Mouse (Mus musculus): Measurements from ENCODE around the gene Folh1. TPM values are rescaled to one million over a fixed set of nuclear protein-coding genes. Genes with fewer than 3 reads are reported as not detected.
"Not testable (repeated sequence)": the region's sequence is repeated elsewhere in the genome, so short reads cannot be mapped to it uniquely, and the experiment has no call there.

Folh1 gene
- polyA plus RNA-seq (2015; fragmentation: Nextera tagmentation; extraction: Ambion mirVana), result not detected in 2 replicates

DNA sequence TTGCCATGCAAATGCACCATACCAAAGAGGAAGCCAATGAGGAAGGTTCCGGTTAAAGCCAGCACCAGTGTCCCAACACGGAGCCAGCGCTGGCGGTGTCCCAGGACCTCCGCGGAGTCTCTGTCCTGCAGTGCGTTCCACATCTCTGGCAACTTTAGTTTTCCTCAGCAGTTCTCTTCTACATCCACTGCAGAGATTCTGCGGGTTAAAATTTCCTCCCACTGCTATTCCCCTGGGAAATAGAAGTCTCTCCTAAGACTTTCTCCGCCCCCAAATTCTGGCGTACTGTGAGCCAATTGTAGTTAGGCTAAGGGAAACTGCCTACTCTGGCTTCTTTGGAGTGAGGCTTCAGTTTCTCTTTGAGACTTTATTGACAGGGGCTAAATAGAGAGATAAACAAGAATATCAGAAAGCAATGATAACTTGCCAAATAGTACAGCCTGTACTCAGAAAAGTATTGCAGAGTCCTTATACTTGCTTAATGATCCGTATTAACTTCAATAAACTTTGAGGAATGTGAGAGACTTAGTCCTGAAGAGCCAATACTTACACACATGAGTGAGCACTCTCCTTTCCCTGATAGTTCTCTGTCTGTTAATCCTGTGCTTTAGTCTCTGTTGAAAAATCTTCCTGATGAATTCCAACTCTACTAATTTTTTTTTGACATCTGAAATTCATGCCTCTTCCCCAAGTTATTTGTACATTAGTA lies at the start of gene Folh1:
Gene Folh1, minus strand, starts transcription at position 327 of the 709 bp plus-strand sequence.
- 4% methylated on average over 11 of the region's 11 CpGs for WGBS
- H3K9me3 ChIP-seq, result no peaks in the 10 kb centered on the region
- H3K4me2 ChIP-seq, result peak within 1 kb of the TSS; percentile 58
- no peak within 1 kb of the TSS for H3K9ac ChIP-seq
- ATAC-seq (ENCODE audit: insufficient number of reproducible peaks, insufficient read depth, low FRiP score, low TSS enrichment, low read depth), result no peak
- H3K4me3 ChIP-seq, result peak within 1 kb of the TSS; percentile 27
- 0 out of 2 replicates have a peak, but pooled peaks cover 2% of the 10 kb centered on the region for H3K4me1 ChIP-seq
- H3K27me3 ChIP-seq, result no peaks in the 10 kb centered on the region
- H3K27ac ChIP-seq, result no peak within 1 kb of the TSS
- H3K36me3 ChIP-seq, result no peaks in the 10 kb centered on the region

DNA sequence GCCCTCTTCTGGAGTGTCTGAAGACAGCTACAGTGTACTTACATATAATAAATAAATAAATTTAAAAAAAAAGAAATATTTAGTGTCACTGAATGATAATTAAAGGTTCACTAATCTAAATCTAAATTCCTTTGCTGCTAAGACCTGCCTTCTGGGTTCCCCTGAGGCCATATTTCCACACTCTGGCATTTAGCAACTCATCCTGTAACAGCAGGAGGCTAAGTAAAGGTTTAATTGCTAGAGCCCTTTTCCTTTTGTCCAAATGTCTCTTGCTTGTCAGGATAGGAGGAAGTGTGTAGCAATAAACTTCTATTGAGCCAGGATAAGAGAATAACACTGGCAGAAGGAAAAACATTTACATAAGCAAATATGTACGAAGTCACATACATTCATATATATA lies 40.7 kb upstream of the Folh1 start:
- H3K36me3 ChIP-seq, result no peaks in the 10 kb centered on the region
- WGBS, result 76% methylated on average over 1 of the region's 1 CpGs
- no peaks in the 10 kb centered on the region for H3K9me3 ChIP-seq
- no peak overlapping the region for H3K4me2 ChIP-seq
- no peaks in the 10 kb centered on the region for H3K27me3 ChIP-seq
- ATAC-seq (ENCODE audit: insufficient number of reproducible peaks, insufficient read depth, low FRiP score, low TSS enrichment, low read depth), result no peak
- H3K4me3 ChIP-seq, result no peak overlapping the region
- no peak overlapping the region for H3K27ac ChIP-seq
- no peaks in the 10 kb centered on the region for H3K4me1 ChIP-seq
- H3K9ac ChIP-seq, result no peak overlapping the region

DNA sequence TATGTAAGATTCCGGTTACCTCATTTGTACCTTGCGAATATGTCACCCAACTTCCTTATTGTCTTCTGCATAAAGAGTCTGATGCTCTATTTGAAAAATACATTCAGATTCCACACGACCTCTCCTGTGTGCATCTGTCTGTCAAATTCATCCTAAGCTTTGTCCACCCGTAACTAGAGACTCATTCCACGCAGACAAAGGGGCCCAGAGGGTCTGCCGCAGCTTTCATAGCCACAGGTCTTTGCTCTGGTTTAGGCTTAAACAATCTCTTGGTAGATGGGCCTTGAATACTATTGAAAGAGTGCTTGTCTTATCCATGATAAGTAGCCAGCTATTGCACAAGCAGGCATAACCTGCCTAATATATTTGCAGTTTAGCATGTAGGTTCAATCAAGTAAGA lies 40.0 kb upstream of the Folh1 start:
- 87% methylated on average over 6 of the region's 6 CpGs for WGBS
- H3K27me3 ChIP-seq; H3K4me1 ChIP-seq; H3K27ac ChIP-seq; H3K4me3 ChIP-seq; H3K36me3 ChIP-seq; H3K9ac ChIP-seq; H3K9me3 ChIP-seq; ATAC-seq (ENCODE audit: insufficient number of reproducible peaks, insufficient read depth, low FRiP score, low TSS enrichment, low read depth); H3K4me2 ChIP-seq: not testable (repeated sequence)

DNA sequence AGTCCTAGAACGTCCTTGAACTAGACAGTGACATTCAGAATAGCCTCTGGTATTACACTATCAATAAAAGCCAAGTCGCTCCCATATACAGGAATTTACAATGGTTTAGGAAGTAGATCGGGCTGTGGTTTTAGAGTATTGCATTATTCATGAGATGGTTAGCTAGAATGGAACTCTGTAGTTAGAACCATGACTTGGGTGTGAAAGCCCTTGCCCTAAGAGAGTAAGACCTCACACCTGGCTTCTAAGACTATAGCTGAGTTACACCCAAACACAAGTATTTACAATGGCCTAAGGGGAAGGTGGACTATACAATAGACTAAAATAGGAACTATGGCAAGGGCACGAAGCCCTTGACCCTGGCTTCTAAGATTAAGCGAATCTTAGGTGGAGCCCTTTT lies 39.5 kb upstream of the Folh1 start:
- H3K36me3 ChIP-seq; H3K4me3 ChIP-seq; H3K27ac ChIP-seq; H3K27me3 ChIP-seq; H3K4me2 ChIP-seq; ATAC-seq (ENCODE audit: insufficient number of reproducible peaks, insufficient read depth, low FRiP score, low TSS enrichment, low read depth); H3K4me1 ChIP-seq; H3K9ac ChIP-seq; H3K9me3 ChIP-seq: not testable (repeated sequence)
- WGBS, result 90% methylated on average over 5 of the region's 5 CpGs

DNA sequence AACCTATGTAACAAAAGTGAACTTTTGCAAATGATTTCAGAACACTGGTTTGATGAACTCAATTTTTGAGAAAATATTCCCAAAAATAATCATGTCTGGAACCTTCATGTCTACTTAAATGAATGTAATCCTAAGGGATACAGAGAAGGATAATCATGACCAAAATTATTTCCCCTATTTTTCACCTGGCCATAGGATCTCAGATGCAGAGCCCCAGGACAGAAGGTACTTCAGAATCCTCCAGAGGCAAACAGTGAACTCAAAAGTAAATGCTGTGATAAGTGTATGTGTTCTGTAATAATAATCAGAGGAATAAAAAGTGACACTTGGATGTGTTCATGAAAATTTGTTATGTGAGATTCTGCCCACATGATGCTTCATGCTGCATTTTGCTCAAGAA lies 19.0 kb upstream of the Folh1 start, which contains the start of gene Vmn2r77:
Gene Vmn2r77, plus strand, starts transcription at position 301 of the 400 bp plus-strand sequence.
- H3K9ac ChIP-seq, result no peak within 1 kb of the TSS
- H3K27ac ChIP-seq, result no peak within 1 kb of the TSS
- H3K27me3 ChIP-seq, result no peaks in the 10 kb centered on the region
- no peak for ATAC-seq (ENCODE audit: insufficient number of reproducible peaks, insufficient read depth, low FRiP score, low TSS enrichment, low read depth)
- no peaks in the 10 kb centered on the region for H3K4me1 ChIP-seq
- no peaks in the 10 kb centered on the region for H3K36me3 ChIP-seq
- no peak within 1 kb of the TSS for H3K4me2 ChIP-seq
- no peaks in the 10 kb centered on the region for H3K9me3 ChIP-seq
- H3K4me3 ChIP-seq, result no peak within 1 kb of the TSS

DNA sequence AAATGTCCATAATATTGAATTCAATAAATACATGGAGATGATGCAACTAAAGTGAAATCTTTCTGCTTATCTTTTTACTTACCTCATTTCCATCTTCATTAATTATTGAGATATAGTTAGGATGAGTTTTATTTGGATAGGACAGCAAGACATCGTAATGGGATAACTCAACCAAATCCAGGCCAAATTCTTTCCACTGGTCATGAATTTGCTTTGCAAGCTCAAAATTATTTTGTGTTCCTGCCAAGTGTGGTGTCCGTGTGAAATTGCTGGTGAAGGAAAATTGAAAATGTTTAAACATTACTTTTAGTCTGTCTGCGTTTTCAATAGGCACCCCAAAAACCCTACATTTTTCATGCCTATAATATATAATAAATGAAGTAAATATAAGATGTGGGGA lies 4.1 kb downstream of the Folh1 start:
- no peaks in the 10 kb centered on the region for H3K36me3 ChIP-seq
- no peak overlapping the region for H3K4me3 ChIP-seq
- ATAC-seq (ENCODE audit: insufficient number of reproducible peaks, insufficient read depth, low FRiP score, low TSS enrichment, low read depth), result no peak
- 89% methylated on average over 3 of the region's 3 CpGs for WGBS
- H3K9me3 ChIP-seq, result no peaks in the 10 kb centered on the region
- no peak overlapping the region for H3K9ac ChIP-seq
- 0 out of 2 replicates have a peak, but pooled peaks cover 2% of the 10 kb centered on the region for H3K4me1 ChIP-seq
- no peak overlapping the region for H3K27ac ChIP-seq
- H3K27me3 ChIP-seq, result no peaks in the 10 kb centered on the region
- H3K4me2 ChIP-seq, result no peak overlapping the region

DNA sequence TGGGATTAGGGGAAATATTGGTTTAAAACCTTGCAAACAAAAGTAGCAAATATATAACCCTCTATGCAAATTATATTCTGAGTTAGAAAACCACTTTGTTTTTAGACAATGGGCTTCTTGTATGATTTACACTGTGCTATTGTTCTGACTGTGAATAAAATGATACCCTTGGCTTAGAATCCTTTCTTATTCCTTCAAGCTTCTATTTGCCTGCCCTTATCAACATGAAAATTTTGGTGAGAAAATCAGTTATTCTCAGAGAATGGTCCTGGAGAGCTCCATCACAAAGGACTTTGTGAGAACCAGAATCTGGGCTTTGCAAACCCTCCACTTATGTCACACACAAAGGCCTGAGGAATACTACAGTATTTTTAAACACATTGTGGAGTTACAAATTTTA lies 11.1 kb downstream of the Folh1 start:
- Histone ChIP-seq H3K36me3 (no peaks in the 10 kb centered on the region), H3K4me1 (no peaks in the 10 kb centered on the region), H3K4me3 (no peak overlapping the region), H3K27me3 (no peaks in the 10 kb centered on the region), H3K9ac (no peak overlapping the region), H3K27ac (no peak overlapping the region), H3K9me3 (no peaks in the 10 kb centered on the region), H3K4me2 (no peak overlapping the region)
- ATAC-seq (ENCODE audit: insufficient number of reproducible peaks, insufficient read depth, low FRiP score, low TSS enrichment, low read depth), result no peak

DNA sequence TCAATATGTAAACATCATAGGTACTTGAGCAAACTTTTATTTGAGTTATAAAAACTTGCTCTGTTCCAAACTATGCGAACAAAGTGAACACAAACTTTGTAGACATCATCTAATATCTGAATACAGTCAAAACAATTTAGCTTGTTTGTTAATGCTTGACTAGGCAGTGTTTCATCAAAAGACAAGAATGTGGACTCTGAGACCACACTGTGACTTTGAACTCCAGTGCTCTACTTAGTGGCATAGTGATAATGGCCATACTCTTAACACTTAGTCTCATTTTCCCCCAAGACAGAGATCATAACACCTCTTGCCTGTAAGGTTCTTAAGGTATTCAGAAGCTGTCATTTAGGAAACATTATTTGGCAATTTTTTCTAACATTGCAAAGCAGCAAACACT lies 15.0 kb downstream of the Folh1 start:
- Histone ChIP-seq H3K9me3 (no peaks in the 10 kb centered on the region), H3K27ac (no peak overlapping the region), H3K27me3 (no peaks in the 10 kb centered on the region), H3K9ac (no peak overlapping the region), H3K4me3 (no peak overlapping the region), H3K4me2 (no peak overlapping the region), H3K4me1 (no peaks in the 10 kb centered on the region), H3K36me3 (no peaks in the 10 kb centered on the region)
- ATAC-seq (ENCODE audit: insufficient number of reproducible peaks, insufficient read depth, low FRiP score, low TSS enrichment, low read depth), result no peak
- WGBS, result 80% methylated on average over 1 of the region's 1 CpGs

DNA sequence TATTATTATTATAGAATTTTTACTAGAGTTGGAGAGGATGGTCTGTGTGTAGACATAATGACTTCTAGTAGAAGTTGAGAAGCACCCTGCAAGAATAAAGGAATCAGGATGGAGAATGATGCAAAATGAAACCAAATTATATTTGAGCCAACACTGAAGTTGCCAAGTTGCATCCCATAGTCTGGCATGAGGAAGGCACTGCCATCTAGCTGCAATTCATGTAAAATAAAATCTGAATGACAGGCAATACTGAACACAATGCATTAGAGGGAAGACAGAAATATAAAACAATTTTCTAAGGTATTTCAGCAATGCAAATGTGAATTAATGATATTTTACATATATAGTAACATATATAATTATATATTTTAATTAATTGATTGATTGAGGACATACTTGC lies 50.7 kb downstream of the Folh1 start:
- no peaks in the 10 kb centered on the region for H3K4me1 ChIP-seq
- H3K27me3 ChIP-seq, result no peaks in the 10 kb centered on the region
- H3K9ac ChIP-seq, result no peak overlapping the region
- no peak overlapping the region for H3K27ac ChIP-seq
- no peak for ATAC-seq (ENCODE audit: insufficient number of reproducible peaks, insufficient read depth, low FRiP score, low TSS enrichment, low read depth)
- H3K4me2 ChIP-seq, result no peak overlapping the region
- H3K9me3 ChIP-seq, result no peaks in the 10 kb centered on the region
- H3K36me3 ChIP-seq, result no peaks in the 10 kb centered on the region
- H3K4me3 ChIP-seq, result no peak overlapping the region

DNA sequence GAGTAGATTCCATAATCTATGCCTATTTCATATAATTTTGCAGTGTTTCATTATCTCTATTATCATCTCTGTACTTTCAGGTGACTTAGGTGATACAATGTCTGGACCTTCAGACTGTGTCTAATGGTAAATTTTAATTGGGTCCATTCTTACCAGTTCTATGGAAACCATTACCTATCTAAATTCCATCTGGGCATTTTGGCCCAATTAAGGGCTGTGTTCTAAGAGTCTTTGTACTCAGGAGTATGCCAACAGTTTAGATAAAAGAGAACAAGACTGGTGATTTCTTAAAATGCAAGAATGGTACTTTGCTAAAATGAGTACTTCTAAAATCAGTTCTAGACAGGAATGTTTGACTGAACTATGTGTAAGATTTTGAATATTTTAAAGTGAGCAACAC lies 87.7 kb downstream of the Folh1 start, which contains the start of gene Olfr292:
Gene Olfr292, plus strand, starts transcription at position 301 of the 400 bp plus-strand sequence.
- Histone ChIP-seq H3K4me1 (no peaks in the 10 kb centered on the region), H3K9ac (no peak within 1 kb of the TSS), H3K27ac (no peak within 1 kb of the TSS), H3K4me2 (no peak within 1 kb of the TSS), H3K36me3 (no peaks in the 10 kb centered on the region), H3K9me3 (no peaks in the 10 kb centered on the region), H3K4me3 (no peak within 1 kb of the TSS), H3K27me3 (no peaks in the 10 kb centered on the region)
- ATAC-seq (ENCODE audit: insufficient number of reproducible peaks, insufficient read depth, low FRiP score, low TSS enrichment, low read depth), result no peak

Data from embryonic facial prominence, embryonic 13.5 days (tissue).